Mouse (Mus musculus) stomach, embryonic 16.5 days (tissue): ENCODE data around the gene Srebf1. TPM values are rescaled to one million over a fixed set of nuclear protein-coding genes. Genes with fewer than 3 reads are reported as not detected.

Source experiments
- ATAC-seq: fragments of 200-750 bp; cut with Nextera tagmentation; 2 replicates; pipeline ENCODE4 v1.8.0; 2017; ENCODE audit warnings: moderate number of reproducible peaks, moderate TSS enrichment; ENCODE audit not compliant: insufficient read depth, low FRiP score
- H3K27ac ChIP-seq: fragments of 300-500 bp; sonication (generic); 2 replicates; pipeline ENCODE4 v1.5.1; 2014; ENCODE audit warnings: low read length
- H3K27me3 ChIP-seq: fragments of 300-500 bp; sonication (generic); 2 replicates; pipeline ENCODE4 v1.6.1; 2014; ENCODE audit warnings: low read length, control low read depth, mixed read lengths; ENCODE audit not compliant: control insufficient read depth, insufficient read depth
- H3K36me3 ChIP-seq: fragments of 300-500 bp; sonication (generic); 2 replicates; pipeline ENCODE4 v1.6.1; 2014; ENCODE audit warnings: low read length; ENCODE audit not compliant: control insufficient read depth, insufficient read depth
- H3K4me1 ChIP-seq: fragments of 300-500 bp; sonication (generic); 2 replicates; pipeline ENCODE4 v1.6.1; 2014; ENCODE audit warnings: low read length, control low read depth, mixed read lengths; ENCODE audit not compliant: control insufficient read depth, insufficient read depth
- H3K4me2 ChIP-seq: fragments of 300-500 bp; sonication (generic); 2 replicates; pipeline ENCODE4 v1.6.1; 2014; ENCODE audit warnings: low read depth, low read length, mixed read lengths
- H3K4me3 ChIP-seq: fragments of 300-500 bp; sonication (generic); replicated peaks from 2 replicates; pipeline ENCODE4 v1.5.1; 2014; ENCODE audit warnings: mild to moderate bottlenecking, low read length
- H3K9ac ChIP-seq: fragments of 300-500 bp; sonication (generic); 2 replicates; pipeline ENCODE4 v1.6.1; 2014; ENCODE audit warnings: low read length
- H3K9me3 ChIP-seq: fragments of 300-500 bp; sonication (generic); replicated peaks from 2 replicates; pipeline ENCODE4 v1.6.1; 2016; ENCODE audit warnings: low read length, control low read depth; ENCODE audit not compliant: control insufficient read depth
- WGBS: fragments of 180-500 bp; shearing (Covaris S2); extraction: QIAGEN DNeasy Blood & Tissue Kit; methylation state at CpG from one replicate; pipeline ENCODE4 v1.1.7; 2014; 5-methylcytosine and 5-hydroxymethylcytosine counted together
- microRNA-seq: library from miRNA; unstranded; fragments of <30 nt; microRNA quantifications from one replicate; pipeline ENCODE4, GENCODE M21; 2016
- polyA plus RNA-seq: library from polyadenylated mRNA; unstranded; fragments of >200 nt; fragmentation: Nextera tagmentation; extraction: Ambion mirVana; gene quantifications from 2 replicates; pipeline ENCODE4 v1.2.1, GENCODE M21; 2015

Gene Srebf1
- polyA plus RNA-seq, 1 experiment from 2014 or later = 63.4 TPM

DNA sequence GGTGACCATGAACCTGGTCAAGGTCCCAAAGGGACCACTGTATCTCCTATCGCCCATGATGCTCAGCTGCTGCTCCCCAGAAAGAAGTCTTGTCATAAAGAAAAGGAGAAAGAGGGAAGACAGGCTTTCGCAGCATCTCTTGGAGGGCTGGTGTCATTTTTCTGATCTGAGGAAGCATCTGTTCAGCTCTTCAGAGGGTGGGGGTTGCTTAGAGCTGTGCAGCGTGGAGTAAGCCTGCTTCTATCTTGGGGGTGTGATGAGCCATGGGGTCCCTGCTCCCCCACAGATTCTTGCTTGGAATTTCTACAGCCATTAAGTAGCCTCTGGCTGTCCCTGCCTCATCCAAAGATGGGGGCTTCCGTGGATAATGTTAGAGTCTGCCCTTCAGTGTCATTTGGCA, 64.1 kb downstream of the Srebf1 start:
- no peak for ATAC-seq
- no peak overlapping the region for H3K9ac ChIP-seq
- WGBS = 77% methylated on average over 4 of the region's 4 CpGs
- no peak overlapping the region for H3K27ac ChIP-seq
- no peaks in the 10 kb centered on the region for H3K27me3 ChIP-seq
- no peaks in the 10 kb centered on the region for H3K9me3 ChIP-seq
- peaks cover 24% of the 10 kb centered on the region for H3K4me1 ChIP-seq
- no peaks in the 10 kb centered on the region; the same call in 1 of the 2 replicates for H3K36me3 ChIP-seq
- no peak overlapping the region for H3K4me3 ChIP-seq
- no peak overlapping the region for H3K4me2 ChIP-seq

DNA sequence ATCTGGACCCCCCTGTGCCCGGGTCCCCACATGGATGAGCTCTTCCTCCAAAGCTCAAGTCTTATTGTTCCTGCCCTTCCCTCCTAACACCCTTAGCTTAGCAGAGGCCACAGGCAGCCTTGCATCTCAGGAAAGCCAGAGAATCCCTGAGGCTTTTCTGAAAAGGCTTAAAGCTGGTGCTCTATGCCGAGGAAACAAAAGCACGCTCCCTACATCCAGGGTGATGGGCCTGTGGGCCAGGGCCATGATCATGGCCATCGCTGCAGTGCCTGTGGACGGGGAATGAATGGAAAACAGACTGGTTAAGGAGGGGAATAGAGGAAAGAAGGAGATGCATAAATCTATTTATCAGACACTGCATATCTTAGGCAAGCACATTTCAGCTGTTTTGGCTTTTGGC, 66.7 kb downstream of the Srebf1 start:
- Histone ChIP-seq H3K9ac (no peak overlapping the region), H3K27me3 (no peaks in the 10 kb centered on the region), H3K9me3 (no peaks in the 10 kb centered on the region), H3K4me2 (no peak overlapping the region), H3K4me3 (no peak overlapping the region), H3K4me1 (peaks cover 11% of the 10 kb centered on the region), H3K27ac (no peak overlapping the region), H3K36me3 (no peaks in the 10 kb centered on the region; the same call in 1 of the 2 replicates)
- 89% methylated on average over 5 of the region's 5 CpGs for WGBS
- no peak for ATAC-seq

DNA sequence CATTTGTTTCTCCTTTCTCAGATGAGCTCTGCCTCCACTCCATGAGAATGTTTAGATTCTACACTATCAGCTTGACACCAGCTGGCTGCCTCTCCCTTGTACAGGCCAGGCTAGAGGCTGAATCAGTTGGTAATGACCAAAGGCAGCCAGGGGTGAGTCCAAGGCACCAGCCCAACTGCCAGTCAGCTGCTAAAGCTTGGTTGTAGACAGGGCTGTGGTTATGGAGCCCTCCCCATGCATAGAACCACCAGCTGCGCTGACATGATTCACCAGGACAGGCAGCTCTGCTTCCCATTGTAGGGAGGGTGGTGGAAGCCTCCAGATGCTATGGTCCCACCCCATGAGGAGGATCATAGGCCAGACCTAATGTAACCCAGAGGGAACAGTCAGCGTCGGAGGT, 68.4 kb downstream of the Srebf1 start:
- Histone ChIP-seq H3K4me3 (no peak overlapping the region), H3K27ac (no peak overlapping the region; the same call in 1 of the 2 replicates), H3K36me3 (no peaks in the 10 kb centered on the region; the same call in 1 of the 2 replicates), H3K9me3 (no peaks in the 10 kb centered on the region), H3K27me3 (no peaks in the 10 kb centered on the region), H3K4me2 (no peak overlapping the region), H3K9ac (no peak overlapping the region), H3K4me1 (peaks cover 5% of the 10 kb centered on the region)
- WGBS = 82% methylated on average over 3 of the region's 3 CpGs
- ATAC-seq = no peak

DNA sequence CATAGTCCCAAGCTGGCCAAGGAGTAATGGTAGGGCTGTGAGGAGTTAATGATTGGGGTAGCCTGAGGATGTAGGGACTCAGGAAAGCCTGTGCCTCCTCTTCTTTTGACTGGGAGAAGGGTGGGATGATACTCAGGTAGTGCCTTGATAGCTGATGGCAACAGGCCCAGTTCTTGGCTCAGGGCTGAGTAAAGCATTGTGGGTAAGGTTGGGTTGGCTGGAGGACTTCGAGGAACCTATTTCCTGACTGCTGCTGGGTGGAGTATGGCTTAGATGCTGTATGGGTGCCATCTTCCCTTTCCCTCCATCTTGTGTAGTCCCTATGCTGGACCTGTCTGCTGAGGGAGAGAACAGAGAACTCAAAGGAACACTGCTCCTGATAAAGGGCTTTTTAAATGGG, 70.0 kb downstream of the Srebf1 start:
- 68% methylated on average over 1 of the region's 1 CpGs for WGBS
- H3K4me3 ChIP-seq = no peak overlapping the region
- no peak overlapping the region for H3K27ac ChIP-seq
- no peaks in the 10 kb centered on the region for H3K9me3 ChIP-seq
- ATAC-seq = no peak
- H3K4me2 ChIP-seq = no peak overlapping the region
- H3K4me1 ChIP-seq = peaks cover 7% of the 10 kb centered on the region
- H3K9ac ChIP-seq = no peak overlapping the region
- H3K36me3 ChIP-seq = no peaks in the 10 kb centered on the region; the same call in 1 of the 2 replicates
- no peaks in the 10 kb centered on the region for H3K27me3 ChIP-seq

DNA sequence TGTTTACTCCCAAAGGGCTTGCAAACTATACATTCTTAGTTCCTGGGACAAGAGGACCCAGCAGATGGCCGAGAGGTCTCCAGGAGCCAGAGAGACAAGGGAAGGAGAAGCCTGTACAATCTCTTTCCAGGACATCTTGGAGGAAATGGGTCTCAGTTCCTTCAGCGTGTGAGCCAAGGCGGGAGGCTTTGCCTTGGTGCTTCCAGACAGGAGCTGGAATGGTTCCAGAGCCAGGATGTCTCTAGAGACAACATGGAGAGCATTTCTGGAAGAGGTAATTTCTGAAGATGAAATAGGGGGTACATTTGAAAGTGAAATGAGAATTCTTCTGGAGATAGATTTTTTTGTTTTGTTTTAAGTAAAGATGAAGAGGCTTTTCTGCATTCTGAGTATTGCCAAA, 71.7 kb downstream of the Srebf1 start:
- Histone ChIP-seq H3K9ac (no peak overlapping the region), H3K9me3 (no peaks in the 10 kb centered on the region), H3K27me3 (no peaks in the 10 kb centered on the region), H3K4me1 (peaks cover 7% of the 10 kb centered on the region), H3K36me3 (no peaks in the 10 kb centered on the region; the same call in 1 of the 2 replicates), H3K4me2 (no peak overlapping the region), H3K4me3 (no peak overlapping the region), H3K27ac (no peak overlapping the region)
- 66% methylated on average over 3 of the region's 3 CpGs for WGBS
- no peak for ATAC-seq

Small RNA genes lying within 50 kb of the gene (microRNA-seq; reads per million reads assigned to microRNA genes)
- gene Mir6921 = not detected
- gene Mir6922 = not detected

Other genes starting within 250 kb of the Srebf1 start
- 8.1 and 9.5 TPM in 2 replicates for gene Pemt, start 176.1 kb downstream of the Srebf1 start, polyA plus RNA-seq
- gene Rai1, start 117.6 kb downstream of the Srebf1 start, polyA plus RNA-seq = 13.9 and 16.1 TPM in 2 replicates
- 29.9 and 35.8 TPM in 2 replicates for gene Tom1l2, start 130.3 kb upstream of the Srebf1 start, polyA plus RNA-seq
- 1.4 TPM in 2 replicates for gene Drc3, start 130.7 kb upstream of the Srebf1 start, polyA plus RNA-seq
- gene Gid4, start 194.6 kb upstream of the Srebf1 start, polyA plus RNA-seq = 20.0 and 21.2 TPM in 2 replicates
- 51.2 and 52.6 TPM in 2 replicates for gene Atpaf2, start 195.9 kb upstream of the Srebf1 start, polyA plus RNA-seq
- 84.7 and 92.2 TPM in 2 replicates for gene Drg2, start 232.0 kb upstream of the Srebf1 start, polyA plus RNA-seq
- gene Myo15, start 246.8 kb upstream of the Srebf1 start, polyA plus RNA-seq = 0.10 and 0.19 TPM in 2 replicates